Mouse (Mus musculus) hindbrain, embryonic 15.5 days (tissue): ENCODE data around the gene Rims1. TPM values are rescaled to one million over a fixed set of nuclear protein-coding genes. Genes with fewer than 3 reads are reported as not detected.
A peak's percentile ranks its signal among the peaks of the same experiment; 100 is the strongest.

Experiments used
- ATAC-seq: fragments of 200-750 bp; cut with Nextera tagmentation; 2 replicates; pipeline ENCODE4 v1.8.0; 2017; ENCODE audit warnings: low read depth, moderate number of reproducible peaks, moderate TSS enrichment; ENCODE audit not compliant: low FRiP score
- H3K27ac ChIP-seq: fragments of 300-500 bp; sonication (generic); replicated peaks from 2 replicates; pipeline ENCODE4 v1.5.1; 2015; ENCODE audit warnings: mild to moderate bottlenecking, inconsistent platforms
- H3K27me3 ChIP-seq: fragments of 300-500 bp; sonication (generic); 2 replicates; pipeline ENCODE4 v1.6.1; 2015; ENCODE audit warnings: control low read depth, inconsistent platforms
- H3K36me3 ChIP-seq: fragments of 300-500 bp; sonication (generic); 2 replicates; pipeline ENCODE4 v1.6.1; 2015; ENCODE audit warnings: control low read depth, inconsistent platforms
- H3K4me1 ChIP-seq: fragments of 300-500 bp; sonication (generic); replicated peaks from 2 replicates; pipeline ENCODE4 v1.6.1; 2015; ENCODE audit warnings: control low read depth, inconsistent platforms
- H3K4me2 ChIP-seq: fragments of 300-500 bp; sonication (generic); 2 replicates; pipeline ENCODE4 v1.6.1; 2015; ENCODE audit warnings: moderate library complexity, mild to moderate bottlenecking, inconsistent platforms
- H3K4me3 ChIP-seq: fragments of 300-500 bp; sonication (generic); 2 replicates; pipeline ENCODE4 v1.5.1; 2015; ENCODE audit warnings: mild to moderate bottlenecking, inconsistent platforms
- H3K9ac ChIP-seq: fragments of 300-500 bp; sonication (generic); 2 replicates; pipeline ENCODE4 v1.6.1; 2015; ENCODE audit warnings: inconsistent platforms
- H3K9me3 ChIP-seq: fragments of 300-500 bp; sonication (generic); 2 replicates; pipeline ENCODE4 v1.6.1; 2016; ENCODE audit warnings: control low read depth, inconsistent platforms
- WGBS: fragments of 180-500 bp; shearing (Covaris S2); methylation state at CpG from one replicate; pipeline ENCODE4 v1.1.7; 2015; 5-methylcytosine and 5-hydroxymethylcytosine counted together
- polyA plus RNA-seq: library from polyadenylated mRNA; unstranded; fragments of >200 nt; fragmentation: Nextera tagmentation; extraction: Ambion mirVana; gene quantifications from 2 replicates; pipeline ENCODE4 v1.2.1, GENCODE M21; 2015

Rims1 gene
- polyA plus RNA-seq, 1 experiment from 2014 or later, result 21.5 TPM

DNA sequence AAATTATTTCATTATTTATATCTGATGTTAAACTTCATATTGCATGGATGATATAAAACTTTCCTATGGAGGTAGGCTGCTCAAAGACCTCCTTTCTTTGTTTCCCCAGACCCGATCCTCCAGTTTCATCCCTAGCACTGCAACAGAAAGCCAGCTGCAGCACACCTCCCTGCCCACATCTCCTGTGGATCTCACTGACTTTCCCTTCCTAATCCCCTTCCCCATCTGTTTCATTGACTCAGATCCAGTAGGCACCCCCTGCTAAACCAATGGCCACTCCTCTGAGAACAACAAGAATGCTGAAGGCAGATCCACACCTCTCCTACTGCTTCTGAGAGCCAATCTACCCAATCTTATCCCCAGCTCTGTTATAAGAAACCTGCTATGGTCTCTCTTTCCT is 259.5 kb downstream of the Rims1 start:
- Histone ChIP-seq H3K27me3 (no peaks in the 10 kb centered on the region), H3K27ac (no peak overlapping the region), H3K36me3 (no peaks in the 10 kb centered on the region), H3K4me3 (no peak overlapping the region), H3K4me1 (no peaks in the 10 kb centered on the region), H3K9me3 (no peaks in the 10 kb centered on the region), H3K4me2 (no peak overlapping the region), H3K9ac (no peak overlapping the region)
- no peak for ATAC-seq
- 80% methylated on average over 1 of the region's 1 CpGs for WGBS

DNA sequence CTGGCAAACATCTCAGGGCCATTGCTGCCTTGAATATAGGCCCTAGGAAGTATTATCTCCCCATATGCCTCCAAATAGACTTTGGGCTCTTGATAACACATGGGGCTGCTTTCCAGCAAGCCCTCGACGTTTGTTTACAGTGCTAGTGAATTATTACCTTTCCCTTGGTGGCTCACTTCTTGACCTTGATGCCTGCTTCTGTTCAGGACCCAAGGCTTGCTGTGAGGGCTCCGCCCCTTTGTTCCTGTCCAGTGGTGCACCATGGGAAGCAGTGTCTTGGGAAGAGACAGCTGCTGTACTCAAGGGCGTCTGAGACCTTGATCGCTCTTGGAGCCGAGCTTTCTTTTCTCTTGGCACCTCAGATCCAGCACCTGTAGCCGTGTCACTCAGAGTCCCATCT is 267.7 kb downstream of the Rims1 start:
- WGBS, result 81% methylated on average over 7 of the region's 7 CpGs
- H3K4me3 ChIP-seq, result no peak overlapping the region
- H3K27me3 ChIP-seq, result peaks cover 8% of the 10 kb centered on the region; the same call in 1 of the 2 replicates
- H3K36me3 ChIP-seq, result peaks cover 6% of the 10 kb centered on the region; the same call in 1 of the 2 replicates
- no peak for ATAC-seq
- no peak overlapping the region for H3K27ac ChIP-seq
- H3K9me3 ChIP-seq, result no peaks in the 10 kb centered on the region
- no peak overlapping the region for H3K9ac ChIP-seq
- peaks cover 1% of the 10 kb centered on the region; the same call in 1 of the 2 replicates for H3K4me1 ChIP-seq
- H3K4me2 ChIP-seq, result no peak overlapping the region

DNA sequence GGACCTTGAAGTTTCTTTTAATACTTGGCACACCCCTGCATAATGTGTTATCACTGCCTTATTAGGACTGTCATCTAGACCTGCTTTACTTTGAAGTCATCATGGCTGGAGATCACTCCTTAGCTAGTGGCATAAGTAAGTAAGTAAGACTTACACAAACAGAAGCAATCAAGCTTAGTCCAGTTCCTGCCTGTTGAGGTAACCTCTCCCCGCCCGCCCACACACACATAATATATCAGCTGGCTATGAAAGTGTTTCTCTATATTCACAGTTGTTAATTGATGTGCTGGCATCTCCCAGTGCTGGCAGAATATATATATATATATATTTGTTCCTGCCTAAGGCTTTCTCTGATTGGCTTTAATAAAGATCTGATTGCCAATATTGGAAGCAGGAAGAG is 269.0 kb downstream of the Rims1 start:
- WGBS, result 92% methylated on average over 2 of the region's 2 CpGs

DNA sequence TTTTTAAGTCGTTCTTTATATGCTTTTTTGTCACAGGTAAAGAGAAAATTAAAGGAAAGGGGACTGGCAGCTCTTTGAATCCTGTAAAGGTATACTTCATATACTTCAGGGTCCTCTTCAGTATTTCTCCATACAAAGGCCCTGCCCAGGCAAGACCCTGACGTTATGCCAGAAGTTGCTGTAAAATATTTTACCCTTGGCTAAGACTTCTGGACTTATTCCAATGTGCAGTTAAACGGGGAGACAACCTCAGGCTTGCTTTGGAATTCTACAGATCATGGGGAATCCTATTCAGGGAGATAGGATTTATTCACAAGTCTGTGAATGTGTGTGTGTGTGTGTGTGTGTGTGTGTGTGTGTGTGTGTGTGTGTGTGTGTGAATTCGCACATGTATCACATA is 270.7 kb downstream of the Rims1 start:
- Histone ChIP-seq H3K27ac (no peak overlapping the region), H3K4me1 (peaks cover 6% of the 10 kb centered on the region; the same call in 1 of the 2 replicates), H3K27me3 (peaks cover 8% of the 10 kb centered on the region; the same call in 1 of the 2 replicates), H3K9me3 (no peaks in the 10 kb centered on the region), H3K4me3 (no peak overlapping the region), H3K36me3 (peaks cover 6% of the 10 kb centered on the region; the same call in 1 of the 2 replicates), H3K9ac (no peak overlapping the region), H3K4me2 (no peak overlapping the region)
- no peak for ATAC-seq
- WGBS, result 61% methylated on average over 4 of the region's 4 CpGs

More for the DNA sequence above, 269.0 kb downstream of the Rims1 start:
- Histone ChIP-seq H3K4me1 (peaks cover 6% of the 10 kb centered on the region; the same call in 1 of the 2 replicates), H3K36me3 (peaks cover 6% of the 10 kb centered on the region; the same call in 1 of the 2 replicates), H3K4me3 (no peak overlapping the region), H3K4me2 (no peak overlapping the region), H3K27me3 (peaks cover 8% of the 10 kb centered on the region; the same call in 1 of the 2 replicates), H3K9me3 (no peaks in the 10 kb centered on the region), H3K9ac (no peak overlapping the region), H3K27ac (no peak overlapping the region)
- no peak for ATAC-seq

DNA sequence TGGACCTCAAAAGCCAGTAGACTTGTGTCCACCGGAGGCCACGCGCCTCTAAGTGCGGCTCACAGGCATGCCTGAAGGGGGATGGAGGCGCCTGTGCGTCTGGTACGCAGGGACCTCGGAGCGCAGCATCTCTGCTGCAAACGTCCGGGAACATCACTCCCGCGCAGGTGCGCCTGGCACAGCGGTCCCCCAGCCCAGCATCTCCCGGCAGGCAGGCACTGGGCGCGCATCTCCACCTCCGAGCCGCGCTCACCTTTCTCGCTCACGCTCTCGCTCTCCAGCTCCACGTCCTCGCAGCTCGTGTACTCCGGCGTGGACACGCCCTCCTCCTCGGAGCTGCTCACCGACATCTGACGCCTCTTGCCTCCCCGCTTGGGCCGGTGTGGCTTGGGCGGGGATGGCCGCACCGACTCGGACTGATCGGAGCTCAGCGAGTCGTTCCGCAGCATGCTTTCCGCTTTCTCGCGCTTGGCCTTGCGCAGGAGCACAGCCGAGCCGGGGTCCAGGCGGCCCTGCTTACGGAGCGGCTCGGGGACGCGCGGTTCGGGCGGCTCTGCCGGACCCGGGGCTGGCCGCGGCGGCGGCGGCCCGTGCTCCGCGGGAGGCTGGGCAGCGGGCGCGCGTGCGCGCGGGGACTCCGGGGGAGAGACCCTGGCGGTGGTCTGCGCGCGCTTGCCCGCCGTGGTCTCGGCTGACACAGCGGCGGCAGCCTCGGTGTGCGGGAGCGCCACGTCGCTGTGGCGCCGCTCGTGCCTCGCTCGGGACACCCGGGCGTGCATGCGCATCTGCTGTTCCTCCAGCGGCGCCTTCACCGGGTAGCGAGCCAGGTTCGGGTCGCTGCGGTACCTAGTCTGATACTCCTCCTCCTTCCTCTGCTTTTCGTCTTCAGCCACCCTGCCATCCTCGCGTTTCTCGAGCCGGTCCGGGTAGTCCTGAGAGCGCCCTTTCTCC is 272.4 kb downstream of the Rims1 start:
- peak overlapping the region; percentile 83 for H3K27ac ChIP-seq
- peak overlapping the region; percentile 71 for H3K9ac ChIP-seq
- no peaks in the 10 kb centered on the region for H3K9me3 ChIP-seq
- peak overlapping the region; percentile 65 for H3K4me3 ChIP-seq
- ATAC-seq, result peak; percentile 90
- H3K4me2 ChIP-seq, result peak overlapping the region; percentile 80
- H3K36me3 ChIP-seq, result peaks cover 6% of the 10 kb centered on the region; the same call in 1 of the 2 replicates
- WGBS, result under 1% methylated on average over 111 of the region's 112 CpGs
- peaks cover 6% of the 10 kb centered on the region; the same call in 1 of the 2 replicates for H3K4me1 ChIP-seq
- H3K27me3 ChIP-seq, result peaks cover 8% of the 10 kb centered on the region; the same call in 1 of the 2 replicates

DNA sequence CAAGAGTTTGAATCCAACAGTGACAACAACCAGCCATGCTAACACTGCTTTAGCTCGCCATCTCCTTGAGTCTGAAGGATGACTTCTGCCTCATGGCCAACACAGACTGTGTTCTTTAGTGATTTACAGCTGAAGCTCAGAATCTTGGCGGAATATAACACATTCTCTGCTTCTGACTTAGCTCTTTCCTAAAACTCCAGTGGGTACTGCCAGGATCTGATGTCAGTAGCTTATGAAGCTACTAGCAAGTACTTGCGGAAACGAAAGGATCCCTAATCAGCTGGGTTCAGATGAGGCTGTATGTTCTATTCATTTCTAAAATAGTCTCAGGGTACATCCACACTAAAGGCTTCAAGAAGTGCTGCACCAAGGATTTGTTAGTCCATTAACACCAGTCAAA is 290.7 kb downstream of the Rims1 start:
- no peaks in the 10 kb centered on the region for H3K4me1 ChIP-seq
- H3K4me2 ChIP-seq, result no peak overlapping the region
- H3K27me3 ChIP-seq, result no peaks in the 10 kb centered on the region
- no peaks in the 10 kb centered on the region for H3K36me3 ChIP-seq
- H3K9me3 ChIP-seq, result no peaks in the 10 kb centered on the region
- WGBS, result 89% methylated on average over 4 of the region's 4 CpGs
- no peak overlapping the region for H3K9ac ChIP-seq
- no peak overlapping the region for H3K4me3 ChIP-seq
- H3K27ac ChIP-seq, result no peak overlapping the region
- ATAC-seq, result no peak

DNA sequence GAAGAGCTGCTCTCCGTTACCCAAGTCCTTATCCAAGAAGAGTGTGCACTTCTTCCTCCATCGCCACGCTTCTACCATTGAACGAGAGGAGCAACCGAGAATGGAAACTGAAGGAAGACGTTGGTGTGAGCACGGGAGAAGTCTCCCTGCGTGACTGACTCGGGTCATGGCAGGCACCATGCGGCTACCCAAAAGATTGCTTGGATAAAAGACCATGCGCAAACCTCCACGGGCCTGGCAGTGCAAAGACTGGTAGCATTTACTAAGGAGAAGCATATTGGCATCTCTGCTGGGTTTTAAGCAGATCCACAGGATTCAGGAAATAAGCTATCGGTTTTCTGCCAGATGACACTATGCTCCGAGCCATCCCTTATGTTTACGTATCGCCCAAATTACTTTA is 293.4 kb downstream of the Rims1 start:
- Histone ChIP-seq H3K27ac (no peak overlapping the region), H3K9ac (no peak overlapping the region), H3K4me2 (no peak overlapping the region), H3K9me3 (no peaks in the 10 kb centered on the region), H3K4me3 (no peak overlapping the region), H3K4me1 (peaks cover 12% of the 10 kb centered on the region), H3K27me3 (no peaks in the 10 kb centered on the region), H3K36me3 (no peaks in the 10 kb centered on the region)
- ATAC-seq, result no peak
- WGBS, result 80% methylated on average over 16 of the region's 16 CpGs

DNA sequence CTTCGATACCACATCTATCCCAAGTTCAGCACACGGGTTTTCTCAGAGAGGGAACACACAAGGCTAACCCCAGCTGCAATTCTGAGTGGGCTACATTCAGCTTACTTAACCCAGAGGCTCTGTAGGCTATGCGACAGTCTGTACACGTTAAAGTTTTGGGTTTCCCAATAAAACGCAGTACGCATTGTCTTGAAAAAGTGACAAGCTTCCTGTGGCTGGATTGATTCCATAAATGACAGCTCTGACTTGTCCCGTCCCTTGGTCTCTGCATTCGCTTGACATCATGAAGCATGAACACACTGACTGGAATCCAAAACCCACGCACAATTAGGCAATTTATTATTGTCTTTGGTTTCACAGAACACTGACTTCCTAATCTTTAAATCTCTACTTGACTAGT is 294.2 kb downstream of the Rims1 start:
- 78% methylated on average over 9 of the region's 9 CpGs for WGBS
- ATAC-seq, result no peak
- H3K27ac ChIP-seq, result no peak overlapping the region
- no peaks in the 10 kb centered on the region for H3K36me3 ChIP-seq
- H3K4me1 ChIP-seq, result peaks cover 12% of the 10 kb centered on the region
- H3K9me3 ChIP-seq, result no peaks in the 10 kb centered on the region
- no peak overlapping the region for H3K4me2 ChIP-seq
- no peaks in the 10 kb centered on the region for H3K27me3 ChIP-seq
- no peak overlapping the region for H3K4me3 ChIP-seq
- no peak overlapping the region for H3K9ac ChIP-seq

DNA sequence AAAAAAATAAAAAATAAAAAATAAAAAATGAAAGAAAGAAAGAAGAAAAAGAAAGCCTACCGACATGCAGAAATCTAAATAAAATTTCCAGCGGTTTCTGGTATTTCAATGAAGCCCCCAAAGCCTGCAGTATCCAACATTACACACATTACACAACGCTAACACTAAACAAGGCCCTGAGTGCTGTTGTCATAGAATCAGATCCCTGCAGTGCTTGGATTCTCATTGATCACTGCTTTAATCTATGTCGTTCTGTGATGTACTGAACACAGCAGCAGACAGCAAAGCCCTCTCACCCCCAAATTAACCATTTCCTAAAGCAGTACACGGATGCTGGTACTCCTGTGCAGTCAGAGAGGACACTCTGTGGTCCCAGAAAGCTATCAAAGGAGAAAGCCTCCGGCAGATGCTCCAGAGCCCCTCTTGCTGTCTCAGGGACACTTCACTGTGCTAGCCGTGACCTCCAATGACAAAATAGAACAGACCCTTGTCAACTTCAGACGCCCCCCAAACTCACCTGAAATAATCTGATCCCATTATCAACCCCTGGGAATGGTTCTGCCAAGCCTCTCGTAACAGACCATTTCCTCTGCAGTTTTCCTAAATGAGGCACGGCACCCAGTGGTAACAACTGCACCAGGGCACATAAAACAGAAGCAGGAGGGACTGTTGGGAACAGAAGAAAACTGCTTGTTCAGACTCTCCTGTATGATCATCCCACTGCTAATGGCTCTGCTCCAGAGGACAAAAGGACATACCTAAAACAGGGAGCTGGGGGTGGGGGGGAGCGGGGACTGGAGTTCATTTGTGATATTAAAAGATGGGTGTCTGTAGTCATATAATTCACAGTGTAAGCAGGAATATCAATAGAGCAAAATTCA is 296.8 kb downstream of the Rims1 start:
- no peak overlapping the region for H3K4me3 ChIP-seq
- no peak overlapping the region; the same call in 1 of the 2 replicates for H3K27ac ChIP-seq
- ATAC-seq, result peak; percentile 36; the same call in 1 of the 2 replicates
- H3K36me3 ChIP-seq, result no peaks in the 10 kb centered on the region
- H3K9me3 ChIP-seq, result no peaks in the 10 kb centered on the region
- peak overlapping the region; percentile 7; the same call in 1 of the 2 replicates for H3K4me2 ChIP-seq
- WGBS, result 48% methylated on average over 11 of the region's 11 CpGs
- no peak overlapping the region for H3K9ac ChIP-seq
- peaks cover 12% of the 10 kb centered on the region for H3K4me1 ChIP-seq
- H3K27me3 ChIP-seq, result no peaks in the 10 kb centered on the region

DNA sequence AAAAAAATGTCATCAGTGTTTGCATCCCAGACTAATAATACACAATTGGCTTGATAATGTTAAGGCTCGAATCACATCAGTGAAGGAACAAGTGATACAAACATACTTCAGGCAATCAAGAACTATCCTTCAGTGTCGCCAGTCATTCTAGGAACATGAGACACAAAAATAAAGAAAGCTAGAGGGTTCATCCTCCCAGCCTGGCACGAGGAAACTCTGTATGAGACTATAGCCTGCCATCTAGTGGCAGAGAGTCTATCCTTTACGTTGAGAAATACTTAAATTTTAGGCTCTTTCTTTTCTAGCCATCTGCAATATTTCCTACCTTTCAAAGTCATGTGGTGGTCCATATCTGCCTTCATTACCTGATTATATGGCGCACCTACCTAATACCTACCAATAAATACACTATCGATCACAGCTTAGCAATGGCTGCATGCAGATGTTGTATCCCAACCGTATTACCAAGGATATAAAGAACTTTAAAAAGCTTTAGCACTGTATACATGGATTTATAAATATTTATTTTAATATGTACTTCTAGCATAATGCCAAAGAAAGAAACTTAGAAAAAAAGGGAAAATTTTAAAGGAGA is 318.4 kb downstream of the Rims1 start:
- 47% methylated on average over 7 of the region's 7 CpGs for WGBS
- peak; percentile 59; the same call in 1 of the 2 replicates for ATAC-seq

DNA sequence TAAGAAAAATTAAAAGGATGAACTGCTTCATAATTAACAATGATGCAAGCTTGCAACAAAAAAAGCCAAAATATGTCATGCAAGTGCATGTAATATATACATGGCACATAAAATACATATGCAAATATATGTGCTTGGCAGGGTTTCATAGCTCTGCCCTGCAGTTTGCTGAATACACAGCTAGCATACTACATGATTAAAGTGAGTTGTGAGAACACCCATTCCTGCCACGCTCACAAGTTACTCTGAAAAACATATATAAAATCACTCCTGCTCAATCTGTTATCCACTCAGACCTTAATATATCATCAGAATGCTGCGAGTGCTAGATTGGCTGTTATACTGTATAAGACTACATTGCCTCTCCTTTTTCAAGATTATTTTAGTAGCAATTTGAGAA is 329.6 kb downstream of the Rims1 start:
- H3K9ac ChIP-seq, result no peak overlapping the region
- H3K4me1 ChIP-seq, result no peaks in the 10 kb centered on the region
- no peaks in the 10 kb centered on the region for H3K9me3 ChIP-seq
- no peaks in the 10 kb centered on the region for H3K27me3 ChIP-seq
- ATAC-seq, result no peak
- no peaks in the 10 kb centered on the region for H3K36me3 ChIP-seq
- H3K4me3 ChIP-seq, result no peak overlapping the region
- no peak overlapping the region for H3K4me2 ChIP-seq
- WGBS, result 89% methylated on average over 2 of the region's 2 CpGs
- no peak overlapping the region for H3K27ac ChIP-seq

More for the DNA sequence above, 318.4 kb downstream of the Rims1 start:
- no peaks in the 10 kb centered on the region for H3K4me1 ChIP-seq
- H3K27ac ChIP-seq, result no peak overlapping the region
- no peak overlapping the region for H3K4me2 ChIP-seq
- H3K27me3 ChIP-seq, result no peaks in the 10 kb centered on the region
- no peak overlapping the region for H3K9ac ChIP-seq
- no peak overlapping the region for H3K4me3 ChIP-seq
- H3K9me3 ChIP-seq, result no peaks in the 10 kb centered on the region
- no peaks in the 10 kb centered on the region for H3K36me3 ChIP-seq
